Mouse (Mus musculus) heart, postnatal 0 days (tissue): ENCODE results near the gene Ush1g.

Experiments used
- CTCF ChIP-seq: IDR thresholded peaks from 2 replicates; pipeline ENCODE4 v1.5.1; 2016; ENCODE audit warnings: antibody characterized with exemption, control low read depth, low read depth
- EP300 ChIP-seq: IDR thresholded peaks from 2 replicates; pipeline ENCODE4 v1.6.1; 2016; ENCODE audit warnings: antibody characterized with exemption, low read depth

- no peak for TF ChIP-seq CTCF
- TF ChIP-seq EP300 = no peak
Measured at GRCm38 (mm10) chr11:115366706-115367394, 45.0 kb upstream of the Ush1g start.
